Mouse (Mus musculus): ENCODE data around the gene Epb41l2. TPM values are rescaled to one million over a fixed set of nuclear protein-coding genes. Genes with fewer than 3 reads are reported as not detected.

Gene Epb41l2
- total and polyA plus RNA-seq, 2 experiments, result 6.8 to 17.4 TPM

DNA sequence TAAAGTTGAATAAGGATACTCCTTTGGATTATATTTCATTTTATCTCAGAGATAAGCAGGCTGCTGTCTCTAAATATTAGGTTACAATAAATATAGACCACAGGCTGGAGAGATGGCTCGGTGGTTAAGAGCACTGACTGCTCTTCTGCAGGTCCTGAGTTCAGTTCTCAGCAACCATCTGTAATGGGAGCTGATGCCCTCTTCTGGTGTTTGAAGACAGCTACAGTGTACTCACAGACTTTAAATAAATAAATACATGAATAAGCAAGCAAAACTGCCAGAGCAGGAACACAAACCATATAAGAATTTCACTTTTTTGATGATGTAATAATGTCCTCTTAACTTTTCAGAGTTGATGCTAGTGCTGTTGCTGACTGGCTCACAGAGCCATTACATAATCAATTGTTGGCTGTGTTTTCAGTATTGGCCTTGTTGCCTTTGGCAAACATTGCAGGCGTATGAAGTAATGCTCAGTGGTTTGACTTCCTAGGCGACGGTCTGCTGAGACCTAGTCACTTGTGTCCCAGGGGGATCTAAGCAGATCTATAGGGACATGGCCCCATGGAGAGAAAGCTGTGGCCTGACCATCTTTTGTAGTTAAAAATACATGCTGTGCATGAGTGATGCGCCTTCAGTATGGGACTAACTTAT, 35.8 kb downstream of the Epb41l2 start:
- Histone ChIP-seq H3K36me3 (ENCODE audit: control insufficient read depth, insufficient read depth, low read length) (no peaks in the 10 kb centered on the region), H3K9ac (ENCODE audit: low read depth, low read length) (no peak overlapping the region), H3K27ac (replicated peaks; ENCODE audit: insufficient read depth, low read depth, low read length) (no peak overlapping the region), H3K79me2 (ENCODE audit: control insufficient read depth, insufficient read depth, low read length) (peaks cover 2% of the 10 kb centered on the region; the same call in 1 of the 2 replicates), H3K4me3 (ENCODE audit: insufficient read depth, low read depth, low read length) (no peak overlapping the region), H3K27me3 (ENCODE audit: control insufficient read depth, insufficient read depth, low read length) (no peaks in the 10 kb centered on the region), H3K4me1 (ENCODE audit: control insufficient read depth, insufficient read depth, low read length) (peaks cover 9% of the 10 kb centered on the region)
- DNase-seq (ENCODE audit: extremely low read depth, low read depth, low spot score), result peak; percentile 93
- 33% methylated on average over 5 of the region's 5 CpGs for WGBS
- 0 out of 2 replicates have a peak, but pooled peaks have one; percentile 14 for TF ChIP-seq CTCF (IDR thresholded peaks at IDR 0.05; ENCODE audit: low read depth, low read length)
- no peak for TF ChIP-seq POLR2A (IDR thresholded peaks at IDR 0.05; ENCODE audit: extremely low read depth, insufficient read depth, low read length)

DNA sequence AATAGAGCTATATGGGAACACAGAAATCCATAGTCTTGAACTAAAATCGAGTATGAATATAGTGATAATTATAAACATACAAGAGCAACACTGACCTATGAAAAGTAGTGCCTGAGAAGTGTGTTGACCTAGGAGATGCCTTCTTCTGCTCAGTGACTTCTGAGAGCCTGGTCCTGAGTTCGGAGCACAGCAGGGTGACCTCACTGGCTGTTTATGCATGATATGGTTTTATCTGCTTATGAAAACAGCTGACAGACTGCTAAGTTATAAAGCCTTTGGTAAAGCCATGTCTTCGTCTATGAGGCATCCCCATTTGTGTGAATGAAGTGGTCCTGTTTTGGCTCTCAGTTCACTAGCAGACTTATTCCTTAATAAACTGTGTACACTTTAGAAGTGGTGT, 37.3 kb downstream of the Epb41l2 start:
- peaks cover 9% of the 10 kb centered on the region for H3K4me1 ChIP-seq (ENCODE audit: control insufficient read depth, insufficient read depth, low read length)
- TF ChIP-seq POLR2A (IDR thresholded peaks at IDR 0.05; ENCODE audit: extremely low read depth, insufficient read depth, low read length), result no peak
- no peak for TF ChIP-seq CTCF (IDR thresholded peaks at IDR 0.05; ENCODE audit: low read depth, low read length)
- H3K4me3 ChIP-seq (ENCODE audit: insufficient read depth, low read depth, low read length), result no peak overlapping the region
- no peak overlapping the region for H3K27ac ChIP-seq (replicated peaks; ENCODE audit: insufficient read depth, low read depth, low read length)
- no peaks in the 10 kb centered on the region for H3K27me3 ChIP-seq (ENCODE audit: control insufficient read depth, insufficient read depth, low read length)
- no peak overlapping the region for H3K9ac ChIP-seq (ENCODE audit: low read depth, low read length)
- H3K36me3 ChIP-seq (ENCODE audit: control insufficient read depth, insufficient read depth, low read length), result no peaks in the 10 kb centered on the region
- peaks cover 5% of the 10 kb centered on the region; the same call in 1 of the 2 replicates for H3K79me2 ChIP-seq (ENCODE audit: control insufficient read depth, insufficient read depth, low read length)
- 86% methylated on average over 3 of the region's 3 CpGs for WGBS
- DNase-seq (ENCODE audit: extremely low read depth, low read depth, low spot score), result no peak

DNA sequence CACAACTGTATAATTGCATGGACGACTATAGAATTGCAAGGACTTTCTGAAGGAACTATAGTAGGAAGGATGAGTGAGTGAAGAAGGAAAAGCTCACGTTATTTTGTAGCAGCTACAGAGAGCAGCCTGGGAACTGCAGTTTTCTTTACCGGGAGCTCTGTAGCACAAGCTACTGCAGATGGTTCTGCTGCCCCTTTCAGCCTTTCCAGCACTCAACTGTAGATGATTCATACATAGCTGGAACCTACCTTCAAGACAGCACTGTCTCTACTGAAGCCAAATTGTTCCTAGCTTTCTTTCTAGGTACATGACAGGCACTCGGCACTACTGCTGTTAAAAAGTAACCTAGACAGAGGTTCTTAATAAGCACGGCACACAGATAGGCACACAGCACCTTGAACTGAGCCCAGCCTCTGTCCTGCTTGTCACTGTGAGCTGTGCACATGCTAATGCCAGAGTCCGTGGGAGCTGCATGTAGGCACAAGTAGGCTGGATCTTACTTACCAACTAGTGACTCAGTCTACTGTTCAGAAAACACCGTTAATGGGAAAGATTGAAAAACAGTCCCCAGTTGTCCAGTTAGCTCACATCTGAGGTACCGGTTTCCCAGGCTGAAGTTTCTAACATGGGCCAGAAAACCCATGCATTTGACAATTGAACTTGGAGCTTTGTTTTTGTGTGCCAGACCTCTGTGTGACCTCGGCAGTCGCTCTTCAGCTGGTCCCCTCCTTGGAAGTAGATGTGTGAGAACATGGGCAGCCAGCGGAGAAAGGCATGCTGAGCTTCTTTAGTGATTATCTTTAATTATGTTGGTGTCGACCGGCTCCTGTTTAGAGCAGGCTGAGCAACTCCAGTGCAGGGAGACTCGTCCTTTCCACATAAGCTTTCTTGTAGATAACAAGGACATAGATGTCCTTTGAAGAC, 38.4 kb downstream of the Epb41l2 start:
- H3K4me1 ChIP-seq (ENCODE audit: control insufficient read depth, insufficient read depth, low read length), result peaks cover 10% of the 10 kb centered on the region
- DNase-seq (ENCODE audit: extremely low read depth, low read depth, low spot score), result peak; percentile 83

GRCm38 (mm10) chr10:25399016-25399415, 39.4 kb downstream of the Epb41l2 start:
- Histone ChIP-seq H3K79me2 (ENCODE audit: control insufficient read depth, insufficient read depth, low read length) (peaks cover 5% of the 10 kb centered on the region; the same call in 1 of the 2 replicates), H3K4me1 (ENCODE audit: control insufficient read depth, insufficient read depth, low read length) (peaks cover 14% of the 10 kb centered on the region), H3K36me3 (ENCODE audit: control insufficient read depth, insufficient read depth, low read length) (no peaks in the 10 kb centered on the region), H3K27me3 (ENCODE audit: control insufficient read depth, insufficient read depth, low read length) (no peaks in the 10 kb centered on the region), H3K27ac (replicated peaks; ENCODE audit: insufficient read depth, low read depth, low read length) (no peak overlapping the region), H3K4me3 (ENCODE audit: insufficient read depth, low read depth, low read length) (no peak overlapping the region), H3K9ac (ENCODE audit: low read depth, low read length) (no peak overlapping the region)
- TF ChIP-seq POLR2A (IDR thresholded peaks at IDR 0.05; ENCODE audit: extremely low read depth, insufficient read depth, low read length) (no peak), CTCF (IDR thresholded peaks at IDR 0.05; ENCODE audit: low read depth, low read length) (no peak)
- WGBS, result 98% methylated on average over 4 of the region's 4 CpGs
- no peak for DNase-seq (ENCODE audit: extremely low read depth, low read depth, low spot score)

More for the DNA sequence above, 38.4 kb downstream of the Epb41l2 start:
- H3K27ac ChIP-seq (replicated peaks; ENCODE audit: insufficient read depth, low read depth, low read length), result no peak overlapping the region
- 41% methylated on average over 14 of the region's 14 CpGs for WGBS
- no peaks in the 10 kb centered on the region for H3K27me3 ChIP-seq (ENCODE audit: control insufficient read depth, insufficient read depth, low read length)
- TF ChIP-seq CTCF (IDR thresholded peaks at IDR 0.05; ENCODE audit: low read depth, low read length) (no peak), POLR2A (IDR thresholded peaks at IDR 0.05; ENCODE audit: extremely low read depth, insufficient read depth, low read length) (no peak)
- no peaks in the 10 kb centered on the region for H3K36me3 ChIP-seq (ENCODE audit: control insufficient read depth, insufficient read depth, low read length)
- H3K79me2 ChIP-seq (ENCODE audit: control insufficient read depth, insufficient read depth, low read length), result peaks cover 5% of the 10 kb centered on the region; the same call in 1 of the 2 replicates
- no peak overlapping the region for H3K9ac ChIP-seq (ENCODE audit: low read depth, low read length)
- no peak overlapping the region for H3K4me3 ChIP-seq (ENCODE audit: insufficient read depth, low read depth, low read length)

DNA sequence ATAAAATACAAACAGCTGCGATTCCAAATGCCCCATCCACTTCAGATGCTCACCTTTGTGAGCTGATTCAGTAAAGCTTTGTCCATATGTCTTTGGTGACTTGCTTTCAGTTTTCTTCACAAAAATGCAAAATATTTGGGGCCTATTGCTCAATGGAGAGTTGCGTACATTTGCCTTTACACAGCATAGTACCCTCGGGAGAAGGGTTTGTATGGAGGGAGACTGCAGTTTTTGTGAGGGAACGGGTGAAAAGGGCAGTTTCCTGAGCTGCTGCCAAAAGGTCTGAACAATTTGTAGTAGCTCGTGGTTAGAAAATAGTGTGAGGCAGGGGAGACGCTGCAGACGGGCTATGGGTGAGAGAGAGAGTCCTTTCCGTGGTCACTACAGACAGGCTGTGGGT, 40.5 kb downstream of the Epb41l2 start:
- no peak for TF ChIP-seq CTCF (IDR thresholded peaks at IDR 0.05; ENCODE audit: low read depth, low read length)
- TF ChIP-seq POLR2A (IDR thresholded peaks at IDR 0.05; ENCODE audit: extremely low read depth, insufficient read depth, low read length), result no peak
- no peak overlapping the region for H3K27ac ChIP-seq (replicated peaks; ENCODE audit: insufficient read depth, low read depth, low read length)
- DNase-seq (ENCODE audit: extremely low read depth, low read depth, low spot score), result no peak

More for the DNA sequence above, 40.5 kb downstream of the Epb41l2 start:
- peaks cover 14% of the 10 kb centered on the region for H3K4me1 ChIP-seq (ENCODE audit: control insufficient read depth, insufficient read depth, low read length)
- WGBS, result 52% methylated on average over 8 of the region's 8 CpGs
- H3K36me3 ChIP-seq (ENCODE audit: control insufficient read depth, insufficient read depth, low read length), result no peaks in the 10 kb centered on the region
- H3K27me3 ChIP-seq (ENCODE audit: control insufficient read depth, insufficient read depth, low read length), result no peaks in the 10 kb centered on the region
- H3K79me2 ChIP-seq (ENCODE audit: control insufficient read depth, insufficient read depth, low read length), result peaks cover 5% of the 10 kb centered on the region; the same call in 1 of the 2 replicates
- no peak overlapping the region for H3K4me3 ChIP-seq (ENCODE audit: insufficient read depth, low read depth, low read length)
- H3K9ac ChIP-seq (ENCODE audit: low read depth, low read length), result no peak overlapping the region
